Mouse (Mus musculus): ENCODE data around the gene Tbcb. TPM values are rescaled to one million over a fixed set of nuclear protein-coding genes. Genes with fewer than 3 reads are reported as not detected.

Gene Tbcb
- 245 and 256 TPM in 2 replicates for polyA plus RNA-seq (2016; fragmentation: Nextera tagmentation; extraction: Ambion mirVana)

DNA sequence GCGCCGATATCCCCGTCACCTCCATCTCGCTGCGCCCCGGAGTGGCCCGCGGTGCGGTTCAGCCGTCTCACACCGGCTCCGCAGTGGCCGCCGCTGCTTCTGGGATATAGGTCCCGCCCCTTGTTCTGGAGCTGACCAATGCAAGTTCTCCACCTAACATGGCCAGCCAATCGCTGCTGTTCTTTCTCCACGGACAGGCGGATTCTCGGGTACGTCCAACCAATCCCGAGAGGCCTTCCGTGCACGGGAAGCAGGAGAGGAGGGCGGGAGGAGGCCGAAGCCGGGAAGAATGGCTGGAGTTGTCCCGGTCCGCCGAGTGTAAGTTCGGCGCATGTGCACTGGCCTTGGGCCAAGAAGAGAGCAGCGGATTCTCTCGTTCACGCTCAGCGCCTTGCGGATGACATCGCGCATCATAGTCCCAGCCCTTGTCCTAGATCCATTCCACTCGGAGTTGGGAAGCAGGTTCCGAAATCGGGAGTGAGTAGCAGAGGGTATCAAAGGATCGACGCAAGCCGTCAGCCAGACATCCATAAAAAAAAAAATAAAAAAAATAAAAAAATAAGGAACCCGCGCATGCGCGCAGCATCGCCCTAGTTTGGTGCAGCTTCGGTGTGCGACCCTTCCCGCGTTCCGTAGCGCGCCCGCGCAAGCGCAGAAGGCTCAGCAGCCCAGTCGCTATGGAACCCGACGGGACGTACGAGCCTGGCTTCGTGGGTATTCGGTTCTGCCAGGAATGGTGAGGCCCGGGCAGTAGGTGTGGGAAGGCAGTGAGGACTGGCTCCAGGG lies at the start of gene Tbcb, which contains the start of gene Polr2i:
TSS of gene Tbcb (minus strand) at position 604 of the 786 bp plus-strand sequence.
TSS of gene Polr2i (plus strand) at position 280 of the 786 bp plus-strand sequence.
- Histone ChIP-seq H3K36me3 (replicated peaks) (peaks cover 43% of the 10 kb centered on the region), H3K9me3 (no peaks in the 10 kb centered on the region), H3K27me3 (no peaks in the 10 kb centered on the region), H3K4me2 (peak within 1 kb of the TSS; percentile 83), H3K4me1 (peaks cover 20% of the 10 kb centered on the region), H3K4me3 (replicated peaks) (peak within 1 kb of the TSS; percentile 74), H3K9ac (peak within 1 kb of the TSS; percentile 75), H3K27ac (peak within 1 kb of the TSS; percentile 96)
- ATAC-seq (ENCODE audit: low FRiP score): peak; percentile 96
- 0% methylated on average over 67 of the region's 67 CpGs for WGBS

DNA sequence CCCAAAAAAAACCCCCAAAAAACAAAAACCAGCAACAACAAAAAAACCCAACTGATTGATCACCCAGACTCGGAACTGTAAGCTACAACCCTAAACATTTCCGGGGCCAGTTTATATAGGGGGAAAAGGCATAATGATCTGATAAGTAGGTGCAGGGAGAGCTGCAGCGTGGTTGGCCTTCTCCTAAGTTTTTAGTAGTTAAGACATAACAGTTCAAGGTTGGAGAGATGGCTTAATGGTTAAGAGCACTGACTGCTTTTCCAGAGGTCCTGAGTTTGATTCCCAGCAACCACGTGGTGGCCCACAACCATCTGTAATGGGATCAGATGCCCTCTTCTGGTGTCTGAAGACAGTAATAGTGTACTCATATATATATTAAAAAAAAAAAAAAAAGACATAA lies 49.5 kb upstream of the Tbcb start:
- H3K27ac ChIP-seq: no peak overlapping the region

DNA sequence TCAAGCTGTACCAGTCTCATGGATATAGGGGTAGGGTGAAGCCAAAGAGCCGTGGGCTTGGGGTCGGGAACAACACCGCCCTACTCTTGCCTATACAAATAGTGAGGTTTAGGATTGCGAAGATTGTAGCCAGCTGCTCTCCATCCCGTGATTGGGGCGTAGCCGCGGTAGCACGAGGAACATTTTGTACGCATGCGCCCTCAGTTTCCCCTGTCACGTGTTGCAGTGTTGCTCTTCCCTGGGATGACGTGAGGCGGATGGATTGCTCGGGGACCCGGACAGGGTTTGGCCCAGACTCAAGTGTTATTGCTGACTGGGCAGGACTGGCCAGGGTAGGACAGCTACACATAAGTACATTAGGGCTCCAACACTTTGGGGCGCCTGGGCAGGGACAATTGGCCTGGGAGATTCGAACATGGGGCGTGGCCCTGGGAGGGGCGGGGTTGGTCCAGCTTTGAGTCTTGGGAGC lies 48.6 kb upstream of the Tbcb start:
- H3K9ac ChIP-seq: peak overlapping the region; percentile 40; the same call in 1 of the 2 replicates
- peak overlapping the region; percentile 69 for H3K4me2 ChIP-seq
- peak overlapping the region; percentile 68 for H3K4me3 ChIP-seq (replicated peaks)
- H3K36me3 ChIP-seq (replicated peaks): no peaks in the 10 kb centered on the region
- H3K9me3 ChIP-seq: no peaks in the 10 kb centered on the region
- peaks cover 15% of the 10 kb centered on the region for H3K4me1 ChIP-seq
- WGBS: 1% methylated on average over 20 of the region's 20 CpGs
- no peaks in the 10 kb centered on the region for H3K27me3 ChIP-seq
- peak overlapping the region; percentile 96 for H3K27ac ChIP-seq
- peak; percentile 88 for ATAC-seq (ENCODE audit: low FRiP score)

More for the DNA sequence above, 49.5 kb upstream of the Tbcb start:
- H3K4me1 ChIP-seq: peaks cover 15% of the 10 kb centered on the region
- H3K9ac ChIP-seq: no peak overlapping the region
- no peak for ATAC-seq (ENCODE audit: low FRiP score)
- H3K9me3 ChIP-seq: no peaks in the 10 kb centered on the region
- no peaks in the 10 kb centered on the region for H3K36me3 ChIP-seq (replicated peaks)
- H3K4me3 ChIP-seq (replicated peaks): no peak overlapping the region
- H3K4me2 ChIP-seq: peak overlapping the region; percentile 69; the same call in 1 of the 2 replicates
- H3K27me3 ChIP-seq: no peaks in the 10 kb centered on the region
- WGBS: 85% methylated on average over 4 of the region's 4 CpGs

DNA sequence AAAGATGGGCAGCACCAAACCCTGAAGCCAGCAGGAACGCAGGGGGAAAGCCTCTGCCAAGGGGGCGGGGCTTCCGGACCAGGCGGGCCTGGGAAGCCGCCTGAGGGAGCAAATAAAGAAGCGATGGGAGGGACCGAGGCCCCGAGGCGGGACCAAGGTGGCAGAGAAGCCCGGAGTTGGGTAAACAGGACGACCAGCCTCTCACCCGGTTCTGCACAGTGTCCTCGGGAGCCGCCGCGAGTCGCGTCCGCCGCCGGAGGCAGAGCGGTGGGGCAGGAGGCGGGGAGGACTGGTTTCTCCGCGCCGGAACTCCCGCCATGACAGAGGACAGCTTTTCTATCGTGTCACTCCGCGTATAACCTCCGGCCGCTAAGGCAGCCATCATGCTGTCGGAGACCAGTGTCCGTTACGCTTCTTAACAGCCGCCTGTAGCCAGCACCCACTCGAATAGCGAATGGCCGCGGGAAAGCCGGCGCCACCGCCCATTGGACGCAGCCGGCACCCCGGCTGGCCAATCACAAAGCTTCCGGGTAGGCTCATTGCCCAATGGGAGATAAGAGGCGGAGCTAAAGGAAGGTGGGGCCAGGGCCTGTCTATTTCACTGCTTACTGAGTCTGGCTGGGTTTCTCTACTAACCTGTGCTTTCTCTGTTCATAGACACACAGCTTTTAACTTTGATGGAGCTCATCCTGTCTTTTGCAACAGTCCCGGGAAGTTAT lies 48.0 kb upstream of the Tbcb start, which contains the start of the genes Thap8 and Wdr62:
TSS of gene Thap8 (plus strand) at position 144 of the 719 bp plus-strand sequence.
TSS of gene Wdr62 (minus strand) at position 469 of the 719 bp plus-strand sequence.
- Histone ChIP-seq H3K4me3 (replicated peaks) (peak within 1 kb of the TSS; percentile 68), H3K9me3 (no peaks in the 10 kb centered on the region), H3K4me2 (peak within 1 kb of the TSS; percentile 69), H3K27me3 (no peaks in the 10 kb centered on the region), H3K9ac (peak within 1 kb of the TSS; percentile 61), H3K4me1 (peaks cover 15% of the 10 kb centered on the region), H3K36me3 (replicated peaks) (no peaks in the 10 kb centered on the region), H3K27ac (peak within 1 kb of the TSS; percentile 96)
- peak; percentile 96 for ATAC-seq (ENCODE audit: low FRiP score)
- WGBS: under 1% methylated on average over 49 of the region's 49 CpGs

- H3K4me3 ChIP-seq (replicated peaks): peak overlapping the region; percentile 68
- no peaks in the 10 kb centered on the region for H3K36me3 ChIP-seq (replicated peaks)
- H3K9ac ChIP-seq: peak overlapping the region; percentile 61
- no peak for ATAC-seq (ENCODE audit: low FRiP score)
- H3K27ac ChIP-seq: peak overlapping the region; percentile 96; the same call in 1 of the 2 replicates
- 0% methylated on average over 6 of the region's 6 CpGs for WGBS
- H3K4me1 ChIP-seq: peaks cover 15% of the 10 kb centered on the region
- H3K4me2 ChIP-seq: peak overlapping the region; percentile 69
- H3K27me3 ChIP-seq: no peaks in the 10 kb centered on the region
- H3K9me3 ChIP-seq: no peaks in the 10 kb centered on the region
Measured at GRCm38 (mm10) chr7:30279536-30279935, 47.5 kb upstream of the Tbcb start.

- H3K4me2 ChIP-seq: peak overlapping the region; percentile 69
- H3K27me3 ChIP-seq: no peaks in the 10 kb centered on the region
- 63% methylated on average over 2 of the region's 2 CpGs for WGBS
- no peaks in the 10 kb centered on the region for H3K36me3 ChIP-seq (replicated peaks)
- H3K4me3 ChIP-seq (replicated peaks): peak overlapping the region; percentile 68; the same call in 1 of the 2 replicates
- H3K27ac ChIP-seq: no peak overlapping the region
- H3K9ac ChIP-seq: no peak overlapping the region
- no peak for ATAC-seq (ENCODE audit: low FRiP score)
- no peaks in the 10 kb centered on the region for H3K9me3 ChIP-seq
- peaks cover 15% of the 10 kb centered on the region for H3K4me1 ChIP-seq
Measured at GRCm38 (mm10) chr7:30278911-30279310, 46.8 kb upstream of the Tbcb start.

- no peak for ATAC-seq (ENCODE audit: low FRiP score)
- 85% methylated on average over 6 of the region's 6 CpGs for WGBS
- Histone ChIP-seq H3K27ac (no peak overlapping the region), H3K4me3 (replicated peaks) (no peak overlapping the region), H3K27me3 (no peaks in the 10 kb centered on the region), H3K4me1 (peaks cover 7% of the 10 kb centered on the region), H3K9me3 (no peaks in the 10 kb centered on the region), H3K36me3 (replicated peaks) (peaks cover 21% of the 10 kb centered on the region), H3K4me2 (no peak overlapping the region), H3K9ac (no peak overlapping the region)
Measured at GRCm38 (mm10) chr7:30274383-30274782, 42.3 kb upstream of the Tbcb start.

DNA sequence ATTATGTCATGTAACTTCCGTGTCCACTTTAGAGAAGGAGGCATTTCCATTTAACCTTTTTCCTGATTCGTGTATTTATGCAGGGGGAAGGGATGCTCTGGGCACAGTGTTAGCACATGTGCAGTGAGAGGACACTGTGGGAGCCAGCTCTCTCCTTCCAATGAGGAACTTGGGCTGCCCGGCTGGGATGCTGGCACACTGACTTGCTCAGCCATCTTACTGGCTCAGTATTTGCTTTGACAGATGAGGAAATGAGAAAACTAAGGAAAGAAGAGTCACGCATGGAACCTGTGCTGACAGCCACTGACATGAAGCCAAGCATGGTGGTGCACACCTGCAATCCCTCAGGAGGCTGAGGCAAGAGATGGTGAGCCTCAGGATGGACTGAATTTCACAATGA lies 37.6 kb upstream of the Tbcb start:
- Histone ChIP-seq H3K4me2 (no peak overlapping the region), H3K27me3 (no peaks in the 10 kb centered on the region), H3K4me1 (no peaks in the 10 kb centered on the region), H3K4me3 (replicated peaks) (no peak overlapping the region), H3K9ac (no peak overlapping the region), H3K9me3 (no peaks in the 10 kb centered on the region), H3K36me3 (replicated peaks) (peaks cover 47% of the 10 kb centered on the region), H3K27ac (no peak overlapping the region)
- no peak for ATAC-seq (ENCODE audit: low FRiP score)
- 89% methylated on average over 4 of the region's 4 CpGs for WGBS

DNA sequence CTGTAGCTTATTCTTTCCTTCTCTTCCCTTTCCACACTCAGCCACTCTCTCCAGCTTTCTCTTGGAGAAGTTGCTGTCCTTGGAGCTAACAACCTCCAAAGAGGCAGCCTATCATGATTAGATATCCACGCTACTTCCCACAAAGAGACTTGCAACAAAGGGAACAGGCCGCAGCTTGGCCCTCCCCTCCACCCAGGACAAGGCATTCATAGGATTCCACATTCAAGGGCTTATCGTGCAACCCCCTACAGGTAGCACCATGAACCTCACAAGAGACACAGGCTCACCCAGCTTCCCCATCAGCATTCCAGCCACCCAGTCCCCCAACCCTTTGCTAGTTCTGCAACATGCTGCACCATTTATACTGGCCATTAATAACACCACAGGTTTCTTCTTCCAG lies 34.7 kb upstream of the Tbcb start:
- Histone ChIP-seq H3K27me3 (no peaks in the 10 kb centered on the region), H3K9me3 (no peaks in the 10 kb centered on the region), H3K4me1 (no peaks in the 10 kb centered on the region), H3K9ac (no peak overlapping the region), H3K27ac (no peak overlapping the region), H3K4me3 (replicated peaks) (no peak overlapping the region), H3K36me3 (replicated peaks) (peaks cover 63% of the 10 kb centered on the region), H3K4me2 (no peak overlapping the region)
- no peak for ATAC-seq (ENCODE audit: low FRiP score)
- 85% methylated on average over 3 of the region's 3 CpGs for WGBS

DNA sequence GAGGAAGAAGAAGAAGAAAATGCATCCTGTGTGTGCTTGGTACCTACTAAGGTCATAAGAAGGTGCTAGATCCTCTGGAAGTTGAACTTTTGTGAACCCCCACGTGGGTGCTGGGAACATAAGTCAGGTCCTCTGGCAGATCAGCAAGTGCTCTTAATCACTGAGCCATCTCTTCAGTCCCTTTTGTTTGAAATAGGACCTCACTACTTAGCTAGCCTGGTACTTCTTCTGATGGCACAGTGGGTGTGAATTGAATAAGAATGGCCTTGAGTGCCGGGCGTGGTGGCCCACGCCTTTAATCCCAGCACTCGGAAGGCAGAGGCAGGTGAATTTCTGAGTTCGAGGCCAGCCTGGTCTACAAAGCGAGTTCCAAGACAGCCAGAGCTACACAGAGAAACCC lies 33.9 kb upstream of the Tbcb start:
- Histone ChIP-seq H3K4me1 (no peaks in the 10 kb centered on the region), H3K4me3 (replicated peaks) (no peak overlapping the region), H3K36me3 (replicated peaks) (peaks cover 63% of the 10 kb centered on the region), H3K27ac (no peak overlapping the region), H3K9me3 (no peaks in the 10 kb centered on the region), H3K27me3 (no peaks in the 10 kb centered on the region), H3K4me2 (no peak overlapping the region), H3K9ac (no peak overlapping the region)
- WGBS: 91% methylated on average over 7 of the region's 7 CpGs
- no peak for ATAC-seq (ENCODE audit: low FRiP score)

DNA sequence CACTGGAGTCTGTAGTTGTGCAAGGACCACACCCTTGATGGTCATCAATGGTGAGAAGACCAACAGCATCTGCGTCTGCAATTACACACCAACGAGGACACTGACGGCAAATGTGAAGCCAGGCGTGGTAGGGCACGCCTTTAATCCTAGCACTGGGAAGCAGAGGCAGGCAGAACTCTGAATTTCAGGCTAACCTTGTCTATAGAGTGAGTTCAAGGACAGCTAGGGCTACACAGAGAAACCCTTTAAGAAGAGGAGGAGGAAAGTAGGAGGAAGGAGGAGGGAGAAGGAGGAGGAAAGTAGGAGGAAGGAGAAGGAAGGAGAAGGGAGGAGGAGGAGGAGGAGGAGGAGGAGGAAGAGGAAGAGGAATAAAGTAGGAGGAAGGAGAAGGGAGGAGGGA lies 33.5 kb upstream of the Tbcb start:
- peaks cover 62% of the 10 kb centered on the region for H3K36me3 ChIP-seq (replicated peaks)
- H3K4me2 ChIP-seq: no peak overlapping the region
- ATAC-seq (ENCODE audit: low FRiP score): no peak
- no peak overlapping the region for H3K4me3 ChIP-seq (replicated peaks)
- no peaks in the 10 kb centered on the region for H3K27me3 ChIP-seq
- no peak overlapping the region for H3K27ac ChIP-seq
- no peaks in the 10 kb centered on the region for H3K4me1 ChIP-seq
- no peak overlapping the region for H3K9ac ChIP-seq
- H3K9me3 ChIP-seq: no peaks in the 10 kb centered on the region
- WGBS: 95% methylated on average over 5 of the region's 5 CpGs

DNA sequence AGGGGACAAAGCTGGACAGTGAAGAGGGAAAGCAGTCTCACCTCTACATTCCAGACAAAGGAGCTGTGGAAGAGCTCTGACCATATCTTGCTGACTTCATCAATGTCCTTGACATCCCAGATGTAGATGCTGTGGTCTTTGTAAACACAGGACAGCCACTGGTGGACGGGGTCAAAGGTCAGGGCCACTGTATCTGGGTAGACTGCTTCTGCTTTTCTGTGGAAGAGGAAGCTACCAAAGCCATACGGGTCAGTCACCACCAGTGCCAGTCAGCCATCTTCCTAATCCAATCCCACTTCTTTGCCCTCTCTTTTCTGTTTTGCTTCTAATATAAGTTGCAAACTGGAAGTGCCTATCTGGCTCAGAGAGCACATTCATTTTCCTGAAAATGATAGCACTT lies 33.0 kb upstream of the Tbcb start:
- no peak overlapping the region for H3K27ac ChIP-seq
- no peak for ATAC-seq (ENCODE audit: low FRiP score)
- WGBS: 90% methylated on average over 2 of the region's 2 CpGs

More for the DNA sequence above, 33.0 kb upstream of the Tbcb start:
- Histone ChIP-seq H3K4me3 (replicated peaks) (no peak overlapping the region), H3K4me2 (no peak overlapping the region), H3K4me1 (no peaks in the 10 kb centered on the region), H3K9me3 (no peaks in the 10 kb centered on the region), H3K27me3 (no peaks in the 10 kb centered on the region), H3K36me3 (replicated peaks) (peaks cover 57% of the 10 kb centered on the region), H3K9ac (no peak overlapping the region)

Data from forebrain, embryonic 12.5 days (tissue).